Mouse (Mus musculus): ENCODE measurements around the gene Fam102a.
A peak's percentile ranks its signal among the peaks of the same experiment; 100 is the strongest.

Gene Fam102a

GRCm38 (mm10) chr2:32547380-32547779 lies 12.2 kb downstream of the Fam102a start:
- DNase-seq = no peak

- DNase-seq = no peak
Observed at GRCm38 (mm10) chr2:32547964-32548739, 13.0 kb downstream of the Fam102a start.

- DNase-seq = no peak
Observed at GRCm38 (mm10) chr2:32549171-32549570, 14.0 kb downstream of the Fam102a start.

GRCm38 (mm10) chr2:32549764-32550163 lies 14.6 kb downstream of the Fam102a start:
- no peak for DNase-seq

- no peak for DNase-seq
Observed at GRCm38 (mm10) chr2:32551236-32551635, 16.1 kb downstream of the Fam102a start.

GRCm38 (mm10) chr2:32553592-32554148 lies 18.5 kb downstream of the Fam102a start:
- DNase-seq = no peak

- DNase-seq = no peak
Observed at GRCm38 (mm10) chr2:32555484-32555883, 20.4 kb downstream of the Fam102a start.

GRCm38 (mm10) chr2:32556019-32556418 lies 20.9 kb downstream of the Fam102a start:
- no peak for DNase-seq

GRCm38 (mm10) chr2:32559570-32559969 lies 24.4 kb downstream of the Fam102a start:
- DNase-seq = no peak

GRCm38 (mm10) chr2:32566536-32567063 lies 31.5 kb downstream of the Fam102a start:
- DNase-seq = peak; percentile 79

- peak in 1 of 2 experiments; percentile 61 for DNase-seq
Observed at GRCm38 (mm10) chr2:32568149-32568548, 33.0 kb downstream of the Fam102a start.

GRCm38 (mm10) chr2:32568941-32569340 lies 33.8 kb downstream of the Fam102a start:
- DNase-seq = no peak

GRCm38 (mm10) chr2:32570698-32571494 lies 35.8 kb downstream of the Fam102a start, which contains the start of gene Dpm2:
TSS of gene Dpm2 (plus strand) at chr2:32570858.
- DNase-seq = peak; percentile 89 to 96

- no peak for DNase-seq
Observed at GRCm38 (mm10) chr2:32572196-32572595, 37.1 kb downstream of the Fam102a start.

- DNase-seq = no peak
Observed at GRCm38 (mm10) chr2:32574497-32574896, 39.4 kb downstream of the Fam102a start, which contains the start of gene Pip5kl1. TSS of gene Pip5kl1 (plus strand) at chr2:32574797.

- DNase-seq = peak; percentile 83 to 84
Observed at GRCm38 (mm10) chr2:32574901-32575585, 39.9 kb downstream of the Fam102a start.

GRCm38 (mm10) chr2:32575586-32576160 lies 40.5 kb downstream of the Fam102a start, which contains the start of gene 9430097D07Rik:
TSS of gene 9430097D07Rik (minus strand) at chr2:32575684.
- DNase-seq = peak; percentile 80 to 86

- DNase-seq = no peak
Observed at GRCm38 (mm10) chr2:32576532-32576931, 41.4 kb downstream of the Fam102a start.

- no peak for DNase-seq
Observed at GRCm38 (mm10) chr2:32578146-32579046, 43.3 kb downstream of the Fam102a start.

- DNase-seq = peak; percentile 76 to 78
Observed at GRCm38 (mm10) chr2:32581450-32582095, 46.4 kb downstream of the Fam102a start.

Measured in cerebellum, adult 18-20 months (tissue).